Comparison of ENCODE assay signal across 8 mouse cellular contexts in genomic region chr5:30887858-30888336, GRCm38 (mm10). TPM values are rescaled to one million over a fixed set of nuclear protein-coding genes. Genes with fewer than 3 reads are reported as not detected.
DNase-seq lines count a peak whose midpoint lies in the region; ATAC-seq and TF ChIP-seq lines count a peak whose summit lies in the region.

No protein-coding gene starts in this region.

- in situ Hi-C loops in Patski (cut with MboI; ENCODE audit: low pct_unique_long_range_greater_than_20kb), result no loop called here

- peak overlapping the region; percentile 73 for H3K4me2 ChIP-seq in hindbrain, embryonic 13.5 days

- peak; percentile 95 for DNase-seq in Patski (ENCODE audit: low read depth, low spot score)
- DNase-seq in cerebellum, postnatal 14 days, result peak; percentile 94 to 95
- DNase-seq in frontal cortex, postnatal 14 days (ENCODE audit: low spot score in 2 of 2), result peak; percentile 90 to 96
- peak; percentile 94 to 96 for DNase-seq in layer of hippocampus, postnatal 25 days (ENCODE audit: extremely low spot score in 1 of 2, low spot score in 1 of 2)
- peak; percentile 94 for DNase-seq in lung, postnatal 25 days (ENCODE audit: low spot score)
- peak; percentile 97 for DNase-seq in retina, postnatal 1 day
- peak; percentile 91 to 92 for DNase-seq in urinary bladder, adult 18-20 months (ENCODE audit: low spot score in 2 of 2)

- peaks cover 18% of the 10 kb centered on the region for H3K4me1 ChIP-seq in hindbrain, embryonic 13.5 days (replicated peaks)

- peak; percentile 64 for ATAC-seq in Patski
- ATAC-seq in hindbrain, embryonic 13.5 days (ENCODE audit: low FRiP score), result peak; percentile 87

- POLR2A ChIA-PET in Patski (lab: Charles Lee), result interaction anchor here (0.6 to 10.4 kb wide), 11 partner anchors 13 to 286 kb away, joined by 3 to 91 read pairs (median 3); partner anchors contain the start of gene Ost4

- H3K36me3 ChIP-seq in hindbrain, embryonic 13.5 days, result peaks cover 25% of the 10 kb centered on the region

- H3K4me3 ChIP-seq in hindbrain, embryonic 13.5 days, result peak overlapping the region; percentile 85

- H3K27me3 ChIP-seq in Patski, result no peaks in the 10 kb centered on the region
- no peaks in the 10 kb centered on the region for H3K27me3 ChIP-seq in hindbrain, embryonic 13.5 days

- peak overlapping the region; percentile 98 for H3K27ac ChIP-seq in hindbrain, embryonic 13.5 days

- peak overlapping the region; percentile 92 for H3K9ac ChIP-seq in hindbrain, embryonic 13.5 days

- WGBS in hindbrain, embryonic 13.5 days, result under 1% methylated on average over 28 of the region's 28 CpGs

- no peak for TF ChIP-seq CTCF in Patski (IDR thresholded peaks at IDR 0.05)

- H3K9me3 ChIP-seq in hindbrain, embryonic 13.5 days, result no peaks in the 10 kb centered on the region

- CTCF ChIA-PET in Patski (lab: Charles Lee), result interaction anchor here (1.2 to 3.9 kb wide), 6 partner anchors 9 to 33 kb away, joined by 3 to 17 read pairs (median 5); partner anchors contain the start of gene Khk

RNA-seq across cellular contexts. Expression of gene Agbl5, which starts 0.6 kb away (rescaled TPM):
- 34.9 TPM for polyA plus RNA-seq in Patski (2021)
- polyA plus RNA-seq in hindbrain, embryonic 13.5 days (2015; fragmentation: Nextera tagmentation; extraction: Ambion mirVana), result 23.6 and 24.8 TPM in 2 replicates
- 10 to 100 TPM; 13.0 to 14.5 TPM for total RNA-seq in layer of hippocampus, postnatal 25 days (2021)

RNA-seq across cellular contexts. Expression of gene Ost4, which starts 19.7 kb away (rescaled TPM):
- polyA plus RNA-seq in Patski (2021), result 262 TPM
- 272 and 289 TPM in 2 replicates for polyA plus RNA-seq in hindbrain, embryonic 13.5 days (2015; fragmentation: Nextera tagmentation; extraction: Ambion mirVana)
- total RNA-seq in layer of hippocampus, postnatal 25 days (2021), result 100 to 1,000 TPM in 1 of 2 experiments, 10 to 100 TPM in 1; 92.7 to 101 TPM

RNA-seq across cellular contexts. Expression of gene Tmem214, which starts 20.1 kb away (rescaled TPM):
- 82.6 TPM for polyA plus RNA-seq in Patski (2021)
- 59.5 and 61.9 TPM in 2 replicates for polyA plus RNA-seq in hindbrain, embryonic 13.5 days (2015; fragmentation: Nextera tagmentation; extraction: Ambion mirVana)
- total RNA-seq in layer of hippocampus, postnatal 25 days (2021), result 10 to 100 TPM; 60.4 to 60.8 TPM

RNA-seq across cellular contexts. Expression of gene Emilin1, which starts 25.3 kb away (rescaled TPM):
- 0.30 TPM for polyA plus RNA-seq in Patski (2021)
- polyA plus RNA-seq in hindbrain, embryonic 13.5 days (2015; fragmentation: Nextera tagmentation; extraction: Ambion mirVana), result 23.6 and 30.2 TPM in 2 replicates
- total RNA-seq in layer of hippocampus, postnatal 25 days (2021), result 1 to 10 TPM; 2.5 to 3.4 TPM

RNA-seq across cellular contexts. Expression of gene Khk, which starts 33.3 kb away (rescaled TPM):
- polyA plus RNA-seq in Patski (2021), result 45.3 TPM
- 8.7 and 9.1 TPM in 2 replicates for polyA plus RNA-seq in hindbrain, embryonic 13.5 days (2015; fragmentation: Nextera tagmentation; extraction: Ambion mirVana)
- 10 to 100 TPM; 12.3 to 15.5 TPM for total RNA-seq in layer of hippocampus, postnatal 25 days (2021)

Comparison
In these comparisons a context has a peak if more than half of its experiments do, and no peak if none do; other contexts are left out.
1. Peak in every context shown above with its lines: DNase-seq, ATAC-seq, H3K4me3 ChIP-seq and H3K27ac ChIP-seq.